Mouse (Mus musculus): Measurements from ENCODE around the gene Fth1.

Gene Fth1

GRCm38 (mm10) chr19:10022414-10023303 lies 42.3 kb downstream of the Fth1 start:
- no peak for DNase-seq (ENCODE audit: low spot score)

- no peak for DNase-seq (ENCODE audit: low spot score)
Measured at GRCm38 (mm10) chr19:10023304-10023758, 42.9 kb downstream of the Fth1 start.

GRCm38 (mm10) chr19:10025169-10025875 lies 44.9 kb downstream of the Fth1 start:
- DNase-seq (ENCODE audit: low spot score): no peak

- DNase-seq (ENCODE audit: low spot score): no peak
Measured at GRCm38 (mm10) chr19:10029746-10030145, 49.3 kb downstream of the Fth1 start.

GRCm38 (mm10) chr19:10033211-10033973 lies 53.0 kb downstream of the Fth1 start:
- no peak for DNase-seq (ENCODE audit: low spot score)

- no peak for DNase-seq (ENCODE audit: low spot score)
Measured at GRCm38 (mm10) chr19:10034356-10034755, 54.0 kb downstream of the Fth1 start.
